Mouse (Mus musculus): Measurements from ENCODE around the gene Ccdc27.

DNA sequence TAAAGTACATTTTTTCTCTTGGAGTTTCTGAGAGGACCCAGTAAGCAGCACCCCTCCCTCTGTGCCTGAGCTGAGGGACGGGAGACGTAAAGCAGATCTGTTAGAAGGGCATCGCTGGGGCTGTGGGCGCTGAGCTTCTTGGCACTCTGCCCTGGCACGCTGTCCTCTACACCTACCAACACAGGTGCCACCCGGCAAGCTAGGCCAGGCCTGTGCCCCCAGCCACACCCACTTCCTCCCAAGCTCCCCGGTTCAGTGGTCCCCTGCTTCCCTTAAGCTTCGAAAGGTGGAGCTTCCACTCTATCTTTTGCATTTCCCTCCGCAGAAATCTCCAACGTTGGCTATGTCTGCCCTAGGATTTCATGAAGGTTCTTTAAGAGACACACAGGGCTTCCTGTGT, 63.2 kb downstream of the Ccdc27 start:
- TF ChIP-seq POLR2A (IDR thresholded peaks at IDR 0.05; ENCODE audit: control insufficient read depth, low read depth, low read length) (no peak), CTCF (IDR thresholded peaks at IDR 0.05; ENCODE audit: control insufficient read depth, insufficient read depth, insufficient replicate concordance, low read depth, low read length) (no peak)
